Mouse (Mus musculus): ENCODE measurements around the gene Amotl2.

- TF ChIP-seq POLR2A (IDR thresholded peaks at IDR 0.05; ENCODE audit: control insufficient read depth, extremely low read depth, insufficient read depth, low read length, poor library complexity) (no peak), CTCF (IDR thresholded peaks at IDR 0.05; ENCODE audit: borderline replicate concordance, control insufficient read depth, extremely low read depth, insufficient read depth, low read length, poor library complexity) (no peak)
Measured at GRCm38 (mm10) chr9:102729093-102729845, 12.8 kb downstream of the Amotl2 start.
